Mouse (Mus musculus) left cerebral cortex, adult 8-10 months (tissue): ENCODE measurements around the gene Calr. TPM values are rescaled to one million over a fixed set of nuclear protein-coding genes. Genes with fewer than 3 reads are reported as not detected.

Experiments
- DNase-seq, 2 experiments: peaks; one replicate each; pipeline ENCODE4 v3.0.0; 2022; ENCODE audit warnings: low spot score in 2 of 2
- total RNA-seq, 4 experiments: library from RNA; stranded (reverse); gene quantifications; 2 replicates each; pipeline ENCODE4 v1.2.4; 2022

The Calr gene
- total RNA-seq, result 100 to 1,000 TPM; 333 to 426 (median 383) TPM

DNA sequence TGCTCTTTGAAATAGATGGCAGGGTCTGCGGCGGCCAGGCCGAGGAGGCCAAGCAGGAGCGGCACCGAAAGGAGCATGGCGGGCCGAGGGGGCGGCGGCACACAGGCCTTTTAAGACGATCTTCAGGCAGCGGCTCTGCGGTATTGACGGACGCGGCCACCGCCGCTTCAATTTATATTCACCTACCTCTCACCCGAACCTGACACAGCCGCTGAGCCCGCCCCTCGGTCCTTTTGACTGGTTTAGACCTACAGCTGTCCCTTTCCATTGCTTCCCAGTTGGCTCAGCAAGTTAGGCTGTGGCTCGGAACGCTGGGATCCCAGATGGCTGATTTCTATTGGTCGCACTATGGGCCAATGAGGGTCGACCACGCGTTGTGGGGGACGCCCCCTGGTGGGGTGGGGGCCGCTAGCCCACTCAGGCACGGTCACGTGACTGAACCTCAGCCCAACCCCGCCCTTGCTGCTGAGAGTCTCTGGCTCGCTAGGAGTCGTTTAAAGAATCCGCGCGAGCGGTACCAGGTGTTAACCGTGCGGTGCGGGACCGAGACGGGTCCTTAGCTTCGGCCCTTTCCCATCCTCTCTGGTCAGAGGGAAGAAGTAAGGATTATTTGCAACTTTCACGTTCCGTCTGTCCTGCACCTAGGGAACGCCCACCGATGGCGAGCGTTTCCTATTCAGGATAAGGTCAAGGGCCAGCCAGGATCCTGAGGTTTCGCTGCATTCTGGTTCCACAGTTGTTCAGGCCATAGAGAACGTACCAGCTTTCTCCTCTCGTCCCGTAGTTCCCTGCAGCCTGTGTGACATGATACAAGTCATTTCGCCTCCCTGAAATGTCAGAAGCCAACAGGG is at the start of gene Calr:
TSS of gene Calr (minus strand) at position 213 of the 851 bp plus-strand sequence.
- peak; percentile 95 to 100 for DNase-seq

DNA sequence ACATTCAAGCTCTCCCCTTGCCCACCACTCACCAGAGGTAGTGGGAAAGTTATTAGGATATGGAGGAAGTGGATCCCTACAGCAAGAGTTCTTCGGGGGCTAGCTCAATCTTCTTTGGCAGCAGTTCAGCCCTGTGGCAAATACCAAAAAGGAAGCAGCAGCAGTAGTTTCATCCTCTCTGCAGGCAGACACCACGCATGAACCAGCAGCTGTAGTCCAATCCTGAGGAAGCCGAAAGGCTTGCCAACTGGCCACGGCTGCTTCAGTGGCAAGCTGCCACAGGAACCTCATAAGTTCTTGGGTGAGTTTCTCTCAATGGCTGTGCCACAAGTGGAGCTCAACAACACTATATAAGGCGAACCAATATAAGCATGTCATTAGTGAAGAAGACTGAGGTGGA is 49.2 kb upstream of the Calr start:
- DNase-seq, result no peak

GRCm38 (mm10) chr8:84893709-84894134 is 47.0 kb upstream of the Calr start, which contains the start of gene Gcdh:
Gene Gcdh, minus strand, starts transcription at chr8:84893921.
- DNase-seq, result peak; percentile 81 to 94

DNA sequence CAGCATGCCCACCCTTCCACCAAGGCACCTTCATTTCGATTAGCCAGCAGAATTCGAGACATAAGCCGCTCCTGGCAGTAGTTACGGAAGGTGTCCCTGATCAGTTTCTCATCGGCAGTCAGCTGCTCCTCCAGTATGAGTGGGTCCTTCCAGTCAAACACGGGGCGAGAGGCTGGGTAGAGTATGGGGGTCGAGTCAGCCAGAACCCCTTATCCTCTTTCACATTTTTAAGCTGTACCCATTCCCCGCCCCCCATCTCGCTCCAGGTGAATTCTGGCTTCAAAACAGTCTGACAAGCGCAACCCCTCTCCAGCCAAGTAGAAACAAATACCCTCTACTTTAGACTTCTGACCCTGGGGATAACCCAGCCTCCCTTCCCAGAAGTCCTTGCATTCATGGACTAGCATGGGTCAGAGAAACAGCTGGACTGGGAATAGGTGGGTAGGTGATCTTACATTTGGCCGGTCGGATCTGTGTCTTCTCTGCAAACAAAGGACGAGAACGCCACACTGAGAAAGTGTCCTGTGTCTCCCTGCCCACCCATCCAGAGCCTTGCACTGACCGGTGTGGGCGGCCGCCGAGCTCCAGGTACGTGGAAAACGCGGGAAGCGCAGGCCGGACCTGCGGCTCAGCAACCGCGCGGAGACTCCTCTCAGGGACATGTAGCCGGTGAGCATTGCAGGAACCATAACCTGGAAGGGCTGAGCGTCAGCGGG is 46.4 kb upstream of the Calr start:
- no peak for DNase-seq

GRCm38 (mm10) chr8:84889141-84889540 is 42.4 kb upstream of the Calr start:
- DNase-seq, result no peak

DNA sequence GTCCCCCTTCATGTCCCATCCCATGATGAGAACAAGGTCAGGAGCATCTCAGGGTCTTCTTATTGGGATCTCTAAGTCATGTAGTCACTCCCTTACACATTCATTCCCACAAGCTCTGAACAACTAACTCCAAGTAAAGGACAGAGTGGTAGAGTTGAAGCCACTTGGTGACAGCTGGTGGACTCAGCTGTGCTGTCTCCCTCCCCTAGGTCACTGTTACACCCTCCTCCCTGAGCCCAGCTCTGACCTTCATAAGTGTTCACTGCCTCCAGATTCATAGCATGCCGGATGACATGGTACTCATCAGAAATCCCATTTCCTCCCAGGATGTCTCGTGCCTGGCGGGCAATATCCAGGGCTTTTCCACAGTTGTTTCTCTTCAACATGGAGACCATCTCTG is 41.5 kb upstream of the Calr start:
- DNase-seq, result no peak

DNA sequence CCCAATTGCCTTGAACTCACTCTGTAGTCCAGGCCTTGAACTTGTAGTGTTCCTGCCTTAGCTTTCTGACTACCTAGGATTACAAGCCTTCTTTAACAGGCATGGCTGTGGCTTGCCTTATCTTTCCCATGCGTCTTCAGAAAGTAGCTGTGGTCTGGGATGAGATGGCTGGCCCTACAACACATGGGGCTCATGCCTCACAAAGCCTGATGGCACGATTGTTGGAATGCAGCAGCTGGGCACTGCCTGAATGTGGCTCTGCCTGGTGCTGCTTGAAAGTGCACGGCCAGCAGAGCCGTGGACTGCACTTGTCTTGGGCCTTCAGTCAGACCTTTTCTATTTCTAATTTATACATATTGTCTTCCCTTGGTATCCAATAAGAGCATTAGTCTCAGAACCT is 38.0 kb upstream of the Calr start:
- no peak for DNase-seq

- no peak for DNase-seq
Observed at GRCm38 (mm10) chr8:84878915-84879314, 32.2 kb upstream of the Calr start.

DNA sequence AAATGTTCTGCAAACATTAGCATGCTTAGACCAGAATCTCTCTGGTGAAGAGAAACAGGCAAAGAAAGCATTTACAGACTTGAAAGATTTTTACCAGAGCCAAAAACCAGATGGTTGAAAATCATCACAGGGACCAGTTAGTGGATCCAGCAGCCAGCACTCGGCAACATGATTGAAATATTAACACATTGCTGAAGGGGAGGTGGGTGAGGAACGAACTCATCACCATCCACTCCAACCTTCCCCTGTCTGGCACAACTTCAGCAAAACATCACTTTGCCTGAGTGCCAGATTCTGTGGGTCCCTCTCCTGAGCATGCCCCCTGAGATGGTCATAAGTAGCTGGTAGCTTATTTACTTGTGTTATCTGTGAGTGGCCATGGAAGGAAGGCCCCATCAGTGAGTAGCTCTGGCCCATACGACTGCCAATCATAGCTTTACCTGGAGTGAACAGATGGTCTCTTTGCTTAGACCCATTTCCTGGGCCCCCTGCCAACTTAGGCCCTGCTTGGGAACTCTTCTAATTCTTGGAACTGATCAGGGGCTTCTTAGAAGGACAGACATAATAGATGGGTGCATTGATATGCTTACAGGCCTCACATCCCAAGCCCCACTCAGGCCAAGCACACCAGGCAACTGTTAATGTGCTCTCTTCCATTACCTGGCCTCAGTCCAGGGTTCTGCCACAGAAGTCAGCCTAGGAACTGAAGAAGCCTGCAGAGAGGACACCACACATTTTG is 30.7 kb upstream of the Calr start:
- DNase-seq, result no peak

DNA sequence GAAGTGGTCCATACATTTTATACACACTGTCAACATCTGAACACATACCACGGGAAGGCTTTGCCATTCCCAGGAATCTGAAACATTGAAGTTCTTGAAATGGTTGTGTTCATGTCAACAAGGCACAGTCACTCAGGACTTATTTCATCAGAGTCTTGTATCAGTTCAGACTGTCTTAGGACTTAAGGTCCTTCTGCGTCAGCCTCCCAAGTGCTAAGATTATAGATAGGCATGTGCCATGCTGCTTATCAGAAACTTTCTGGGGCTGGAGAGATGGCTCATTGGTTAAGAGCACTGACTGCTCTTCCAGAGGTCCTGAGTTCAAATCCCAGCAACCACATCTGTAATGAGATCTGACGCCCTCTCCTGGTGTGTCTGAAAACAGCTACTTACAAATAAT is 27.6 kb upstream of the Calr start:
- DNase-seq, result no peak

DNA sequence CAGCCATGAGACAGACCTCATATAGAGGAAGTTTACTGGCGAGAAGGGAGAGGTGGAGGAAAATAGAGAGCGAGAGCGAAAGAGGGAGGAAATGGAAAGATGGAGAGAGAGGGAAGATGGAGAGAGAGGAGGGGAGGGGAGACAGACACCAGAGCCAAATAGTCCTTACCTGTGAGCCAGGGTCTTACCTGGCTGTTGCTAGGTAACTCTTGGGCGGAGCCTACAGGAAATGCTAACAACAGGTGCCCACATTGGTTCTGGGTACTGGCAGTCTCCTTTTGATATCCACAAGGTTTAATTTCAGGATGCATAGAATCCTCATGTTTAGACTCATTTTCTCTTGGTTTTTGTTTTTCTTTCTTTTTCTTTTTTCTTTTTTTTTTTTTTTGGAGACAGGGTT is 26.3 kb upstream of the Calr start:
- no peak for DNase-seq

GRCm38 (mm10) chr8:84872309-84872965 is 25.7 kb upstream of the Calr start:
- no peak for DNase-seq

GRCm38 (mm10) chr8:84871376-84872308 is 24.9 kb upstream of the Calr start, which contains the start of gene Syce2:
Gene Syce2, plus strand, starts transcription at chr8:84872111.
- DNase-seq, result peak in 1 of 2 experiments; percentile 21

- DNase-seq, result peak; percentile 87 to 93
Observed at GRCm38 (mm10) chr8:84856864-84857441, 10.2 kb upstream of the Calr start, which contains the start of gene Farsa. Gene Farsa, plus strand, starts transcription at chr8:84856989.

DNA sequence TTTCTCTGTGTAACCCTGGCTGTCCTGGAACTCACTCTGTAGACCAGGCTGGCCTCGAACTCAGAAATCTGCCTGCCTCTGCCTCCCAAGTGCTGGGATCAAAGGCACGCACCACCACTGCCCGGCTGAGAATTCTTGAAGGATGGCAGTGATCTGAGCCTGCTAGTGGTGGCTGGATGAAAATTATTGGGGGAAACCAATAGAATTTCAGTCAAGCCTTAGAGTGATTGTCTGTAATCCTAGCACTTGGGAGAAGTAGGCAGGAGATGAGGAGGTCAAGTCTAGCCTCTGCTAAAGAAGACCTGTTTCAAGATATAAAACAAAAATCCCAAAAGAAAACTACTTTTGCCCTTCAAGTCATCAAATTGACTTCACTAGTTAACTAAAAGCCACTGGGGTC is 9.7 kb upstream of the Calr start:
- no peak for DNase-seq

GRCm38 (mm10) chr8:84847684-84848435 is 1.1 kb upstream of the Calr start:
- DNase-seq, result no peak

DNA sequence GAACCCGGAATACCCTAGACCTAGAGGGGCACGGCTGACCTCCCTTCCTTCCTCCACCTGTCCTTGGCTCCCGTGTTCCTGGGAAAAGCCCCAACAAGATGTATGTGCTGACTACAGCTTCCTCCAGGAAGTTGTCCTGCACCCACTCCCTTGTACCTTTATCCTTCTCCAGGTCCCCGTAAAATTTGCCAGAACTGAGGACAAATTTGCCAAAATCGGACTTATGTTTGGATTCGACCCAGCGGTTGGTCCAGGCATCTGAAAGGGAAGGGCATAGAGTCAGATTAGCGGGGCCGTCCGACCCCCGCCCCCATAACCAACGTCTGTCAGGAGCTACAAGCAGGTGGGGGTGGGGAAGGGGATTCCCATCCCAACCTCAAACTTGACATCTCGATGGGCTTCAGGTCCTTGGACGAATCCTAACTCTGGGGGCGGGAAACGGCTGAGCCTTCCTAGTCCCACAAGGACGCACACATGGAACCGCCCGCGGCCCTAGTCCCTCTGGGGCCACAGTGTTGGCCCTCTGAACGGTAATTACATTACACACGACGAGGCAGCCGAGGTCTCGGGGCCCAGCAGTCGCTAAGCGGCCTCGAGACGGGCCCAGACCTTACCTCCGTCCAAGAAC is 526 bp downstream of the Calr start:
- no peak for DNase-seq

DNA sequence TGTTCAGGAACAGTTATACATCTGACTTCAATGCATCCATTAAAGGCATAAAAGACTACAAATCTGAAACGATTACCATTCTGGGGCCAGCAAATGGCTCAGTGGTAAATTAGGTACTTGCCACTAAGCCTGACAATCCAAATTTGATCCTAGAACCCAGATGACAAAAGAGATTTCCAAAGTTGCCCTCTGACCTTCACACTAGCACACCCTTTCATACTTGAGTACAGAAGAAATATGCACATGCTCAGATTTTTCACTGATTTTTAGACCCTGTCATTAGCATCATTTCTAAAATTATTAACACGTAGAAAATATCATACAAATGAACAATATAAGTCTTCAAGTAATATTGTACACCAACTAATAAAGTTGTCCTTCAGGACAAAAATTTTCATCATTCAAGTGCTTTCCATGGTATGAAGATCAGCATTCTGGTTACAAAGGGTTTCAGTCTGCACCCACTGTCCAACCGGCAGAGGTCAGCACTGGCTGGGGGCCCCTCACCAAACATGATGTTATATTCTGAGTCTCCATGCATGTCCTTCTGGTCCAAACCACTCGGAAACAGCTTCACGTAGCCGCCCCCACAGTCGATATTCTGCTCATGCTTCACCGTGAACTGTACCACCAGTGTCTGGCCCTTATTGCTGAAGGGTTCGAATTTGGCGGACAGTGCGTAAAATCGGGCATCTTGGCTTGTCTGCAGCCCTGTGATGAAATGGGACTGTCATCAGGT is 1.2 kb downstream of the Calr start:
- no peak for DNase-seq
